Mouse (Mus musculus) frontal cortex, adult 2 months (tissue): ENCODE data around the gene Tm7sf2. TPM values are rescaled to one million over a fixed set of nuclear protein-coding genes. Genes with fewer than 3 reads are reported as not detected.

ENCODE experiments used
- DNase-seq, 2 experiments: peaks; one replicate each; pipeline ENCODE4 v3.0.0; 2022; ENCODE audit warnings: low spot score in 1 of 2; ENCODE audit errors: extremely low spot score in 1 of 2
- polyA plus RNA-seq: library from polyadenylated mRNA; depleted of rRNA; stranded (reverse); fragments of >200 nt; gene quantifications from 2 replicates; pipeline ENCODE4 v1.2.3, GENCODE M21; 2012; rRNA removed

The Tm7sf2 gene
- polyA plus RNA-seq, 1 experiment, result 50.2 TPM

DNA sequence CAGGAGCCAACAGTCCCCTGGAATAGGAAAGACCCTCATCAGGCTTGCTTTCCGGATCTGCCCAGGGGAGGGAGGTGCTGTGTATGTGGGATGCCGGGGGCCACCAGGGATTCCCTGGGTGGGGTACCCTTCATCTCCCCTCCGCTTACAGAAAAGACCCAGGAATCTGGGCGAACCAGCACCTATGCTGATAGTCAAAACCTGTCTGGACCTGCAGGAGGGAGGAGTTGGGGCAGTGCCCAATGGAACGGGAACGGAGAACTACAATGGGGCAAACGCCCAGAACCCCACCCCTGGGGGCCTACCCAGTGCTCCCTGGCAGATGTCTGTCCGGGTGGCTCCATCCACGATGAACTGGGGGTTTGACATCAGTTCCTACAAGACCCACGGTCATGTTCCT, 54.5 kb downstream of the Tm7sf2 start:
- DNase-seq, result no peak

Other genes starting within 250 kb of the Tm7sf2 start
- gene Frmd8, start 193.1 kb downstream of the Tm7sf2 start, polyA plus RNA-seq, result 13.1 and 15.6 TPM in 2 replicates
- 7.8 and 8.7 TPM in 2 replicates for gene Slc25a45, start 190.6 kb downstream of the Tm7sf2 start, polyA plus RNA-seq
- 4.6 and 4.9 TPM in 2 replicates for gene Tigd3, start 174.2 kb downstream of the Tm7sf2 start, polyA plus RNA-seq
- 106 and 118 TPM in 2 replicates for gene Dpf2, start 155.4 kb downstream of the Tm7sf2 start, polyA plus RNA-seq
- gene Cdc42ep2, start 143.6 kb downstream of the Tm7sf2 start, polyA plus RNA-seq, result 7.7 and 9.1 TPM in 2 replicates
- 14.2 and 14.3 TPM in 2 replicates for gene Pola2, start 104.2 kb downstream of the Tm7sf2 start, polyA plus RNA-seq
- 0.42 TPM in 1 of 2 replicates, not detected in the other for gene Slc22a20, start 82.2 kb downstream of the Tm7sf2 start, polyA plus RNA-seq
- 15.0 and 16.3 TPM in 2 replicates for gene Capn1, start 52.5 kb downstream of the Tm7sf2 start, polyA plus RNA-seq
- gene Syvn1, start 21.8 kb downstream of the Tm7sf2 start, polyA plus RNA-seq, result 29.2 and 34.1 TPM in 2 replicates
- gene Mrpl49, start 10.6 kb downstream of the Tm7sf2 start, polyA plus RNA-seq, result 44.3 and 44.4 TPM in 2 replicates
- gene Fau, start 10.5 kb downstream of the Tm7sf2 start, polyA plus RNA-seq, result 873 and 951 TPM in 2 replicates
- gene Znhit2, start 7.2 kb downstream of the Tm7sf2 start, polyA plus RNA-seq, result 48.4 and 51.7 TPM in 2 replicates
- gene Vps51, start 8.9 kb upstream of the Tm7sf2 start, polyA plus RNA-seq, result 98.8 and 105 TPM in 2 replicates
- not detected in 2 replicates for gene Tmem262, start 11.7 kb upstream of the Tm7sf2 start, polyA plus RNA-seq
- 0.48 and 1.4 TPM in 2 replicates for gene Gm28374, start 13.9 kb upstream of the Tm7sf2 start, polyA plus RNA-seq
- gene Zfpl1, start 16.6 kb upstream of the Tm7sf2 start, polyA plus RNA-seq, result 83.9 and 89.7 TPM in 2 replicates
- gene Cdca5, start 16.6 kb upstream of the Tm7sf2 start, polyA plus RNA-seq, result 0.22 and 0.46 TPM in 2 replicates
- not detected in 2 replicates for gene AC131692.1, start 26.0 kb upstream of the Tm7sf2 start, polyA plus RNA-seq
- gene Naaladl1, start 37.4 kb upstream of the Tm7sf2 start, polyA plus RNA-seq, result 0.26 and 0.32 TPM in 2 replicates
- gene Sac3d1, start 50.3 kb upstream of the Tm7sf2 start, polyA plus RNA-seq, result 24.2 and 29.4 TPM in 2 replicates
- gene Snx15, start 59.9 kb upstream of the Tm7sf2 start, polyA plus RNA-seq, result 63.5 and 65.2 TPM in 2 replicates
- gene Batf2, start 72.6 kb upstream of the Tm7sf2 start, polyA plus RNA-seq, result 0.54 and 0.63 TPM in 2 replicates
- 123 and 135 TPM in 2 replicates for gene Arl2, start 73.2 kb upstream of the Tm7sf2 start, polyA plus RNA-seq
- 0.14 TPM in 1 of 2 replicates, not detected in the other for gene Majin, start 116.0 kb upstream of the Tm7sf2 start, polyA plus RNA-seq
- not detected in 2 replicates for gene Gpha2, start 158.0 kb upstream of the Tm7sf2 start, polyA plus RNA-seq
- gene Ppp2r5b, start 167.5 kb upstream of the Tm7sf2 start, polyA plus RNA-seq, result 137 and 141 TPM in 2 replicates
- 29.3 and 31.2 TPM in 2 replicates for gene Atg2a, start 173.3 kb upstream of the Tm7sf2 start, polyA plus RNA-seq
- 48.4 and 49.3 TPM in 2 replicates for gene Ehd1, start 208.4 kb upstream of the Tm7sf2 start, polyA plus RNA-seq
- gene Cdc42bpg, start 238.1 kb upstream of the Tm7sf2 start, polyA plus RNA-seq, result 3.2 and 3.3 TPM in 2 replicates